Mouse (Mus musculus) kidney, postnatal 4 days (tissue): ENCODE results near the gene Dhrs7b.
"Not testable (repeated sequence)": the region's sequence is repeated elsewhere in the genome, so short reads cannot be mapped to it uniquely, and the experiment has no call there.

Experiments used
- DNase-seq, 2 experiments: peaks; one replicate each; pipeline ENCODE4 v3.0.0; 2021; ENCODE audit warnings: mixed read lengths in 2 of 2

The Dhrs7b gene

DNA sequence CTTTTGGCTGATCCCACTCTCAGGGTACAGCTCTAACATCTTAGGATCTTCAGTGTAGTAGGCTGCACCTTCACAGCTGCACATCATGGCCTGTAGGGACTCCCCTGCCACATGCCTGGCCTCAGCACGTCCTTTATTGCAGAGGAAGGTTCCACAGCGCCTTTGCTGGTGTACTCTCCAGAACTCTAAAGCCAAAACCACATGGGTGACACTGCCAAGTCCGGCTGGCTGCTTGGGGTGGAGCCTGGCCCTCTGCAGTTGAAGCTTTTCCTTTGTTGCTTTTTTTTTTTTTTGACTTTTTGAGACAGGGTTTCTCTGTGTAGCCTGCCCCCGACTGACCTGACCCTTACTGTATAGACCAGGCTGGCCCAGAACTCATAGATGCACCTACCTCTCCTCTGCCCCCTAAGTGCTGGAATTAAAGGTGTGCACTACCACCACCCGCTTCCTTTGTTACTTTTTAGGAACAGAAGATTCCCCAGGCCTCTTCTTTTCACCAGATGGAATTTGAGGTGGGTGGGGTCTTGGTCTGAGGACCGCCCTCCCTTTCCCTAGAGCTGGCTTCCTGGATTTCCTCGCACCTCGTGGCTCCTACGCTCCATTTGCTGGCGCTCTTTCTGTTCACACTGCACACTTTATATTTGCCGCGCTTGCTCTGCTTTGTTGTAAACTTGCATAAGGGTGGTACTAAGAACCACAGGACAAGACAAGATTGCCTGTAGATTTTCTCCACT lies 11.2 kb downstream of the Dhrs7b start:
- no peak for DNase-seq

DNA sequence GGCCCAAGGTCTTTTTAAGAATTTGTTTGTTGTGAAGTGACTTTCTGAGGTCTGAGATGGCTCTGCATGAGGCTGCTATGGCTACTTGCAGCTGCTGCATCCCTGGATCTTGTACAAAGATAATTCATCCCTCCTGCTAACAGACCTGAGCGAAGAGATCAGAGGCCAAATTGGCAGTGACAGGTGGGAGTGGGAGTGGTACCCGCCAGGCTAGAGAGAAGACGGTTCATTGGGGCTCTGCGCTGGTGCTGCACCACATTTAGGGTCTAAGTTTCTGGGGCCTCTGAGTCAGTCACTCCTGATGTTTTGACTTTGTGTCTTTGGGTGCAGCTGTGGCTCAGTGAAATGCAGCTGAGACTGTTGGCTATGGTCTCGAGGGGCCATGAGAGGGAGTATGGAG lies 13.0 kb downstream of the Dhrs7b start:
- no peak for DNase-seq

DNA sequence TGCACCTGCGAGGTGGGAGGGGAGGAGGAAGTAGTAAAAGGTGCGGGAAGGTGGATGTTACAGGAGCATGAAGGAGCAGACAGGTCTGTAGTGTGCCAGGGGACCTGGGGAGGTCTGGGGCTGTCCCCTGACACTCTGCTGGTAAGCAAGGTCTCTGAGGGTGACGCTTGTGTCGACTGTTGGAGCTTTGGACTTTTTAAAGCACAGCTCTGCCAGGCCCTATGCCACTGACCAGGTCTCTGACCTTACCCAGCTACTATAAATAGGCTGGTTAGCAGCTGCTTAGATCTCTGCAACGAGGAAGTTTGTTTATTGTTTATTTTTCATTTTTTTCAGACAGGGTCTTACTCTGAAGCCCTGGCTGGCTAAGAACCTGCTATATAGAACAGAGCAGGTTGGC lies 15.0 kb downstream of the Dhrs7b start:
- no peak for DNase-seq

DNA sequence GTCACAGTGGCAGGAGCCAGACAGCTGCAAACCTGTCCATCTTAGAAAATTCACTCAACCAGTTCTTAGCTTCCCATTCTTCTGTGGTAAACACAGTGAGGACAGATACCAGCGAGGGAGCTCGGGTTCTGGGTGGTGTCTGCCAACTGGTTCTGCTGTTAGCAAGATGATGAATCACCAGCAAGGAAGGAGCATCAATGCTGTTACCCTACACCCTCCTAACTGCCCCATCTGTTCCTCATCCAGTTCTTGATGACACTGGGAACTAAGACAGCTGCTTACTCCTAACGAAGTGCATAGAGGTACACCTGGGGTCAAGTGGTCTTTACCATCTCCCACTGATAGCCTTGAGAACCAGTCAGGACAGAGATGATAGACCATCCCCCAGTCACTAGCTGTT lies 26.2 kb downstream of the Dhrs7b start:
- DNase-seq, result no peak

DNA sequence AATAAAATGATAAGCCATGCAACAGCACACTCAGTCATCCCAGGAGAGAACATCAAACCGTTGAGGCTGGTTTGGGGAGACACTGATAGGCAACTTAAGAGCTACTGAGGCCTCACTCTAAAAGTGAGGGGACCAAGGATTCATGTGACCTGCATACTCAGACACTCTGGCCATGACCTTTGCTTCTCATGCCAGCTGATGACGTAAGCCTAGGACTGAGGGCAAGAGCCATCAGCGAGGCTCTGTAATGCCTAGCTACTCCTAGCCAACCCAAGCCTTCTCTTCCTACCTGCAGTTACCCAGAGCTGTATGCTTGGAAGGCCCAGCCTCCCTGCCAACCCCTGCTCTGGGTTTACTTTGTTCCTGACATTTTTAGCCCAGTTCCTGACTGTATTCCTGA lies 31.6 kb downstream of the Dhrs7b start:
- DNase-seq, result no peak

DNA sequence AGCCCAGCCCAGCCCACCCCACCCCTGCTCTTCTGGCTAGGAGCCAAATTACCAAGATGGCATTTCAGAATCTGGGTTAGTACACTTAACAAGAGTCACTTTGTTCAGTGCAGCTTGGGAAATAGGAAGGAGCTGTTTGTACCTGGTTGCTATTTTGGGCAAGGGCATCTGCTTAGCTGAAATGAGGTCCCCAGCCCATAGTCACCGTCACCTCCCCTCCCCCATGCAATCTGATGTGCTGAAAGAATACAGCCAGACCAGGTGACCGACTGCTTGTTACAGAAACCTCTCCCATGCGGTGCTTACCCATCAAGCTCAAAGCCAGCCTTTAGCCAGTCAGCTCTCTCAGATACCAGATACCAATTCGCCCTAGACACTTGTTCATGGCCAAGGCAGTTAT lies 32.8 kb downstream of the Dhrs7b start:
- no peak for DNase-seq

DNA sequence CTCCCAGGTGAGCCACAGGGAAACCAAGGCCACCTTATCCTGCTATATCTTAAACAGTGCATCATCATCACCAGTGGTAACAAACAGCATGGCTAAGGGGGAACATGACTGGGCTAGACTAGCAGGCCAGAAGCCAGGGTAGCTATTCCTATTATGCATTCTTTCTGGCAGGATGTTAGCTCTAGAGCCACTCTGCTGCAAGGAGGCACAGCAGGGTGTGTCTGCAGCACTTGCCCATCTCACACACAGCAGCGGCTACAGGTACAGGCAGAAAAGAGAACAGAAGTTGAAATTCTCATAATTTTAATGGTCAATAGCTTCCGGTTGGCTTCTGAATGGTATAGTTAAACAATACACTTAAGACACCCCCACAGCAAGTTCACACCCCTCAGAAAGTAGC lies 33.7 kb downstream of the Dhrs7b start:
- DNase-seq, result no peak

DNA sequence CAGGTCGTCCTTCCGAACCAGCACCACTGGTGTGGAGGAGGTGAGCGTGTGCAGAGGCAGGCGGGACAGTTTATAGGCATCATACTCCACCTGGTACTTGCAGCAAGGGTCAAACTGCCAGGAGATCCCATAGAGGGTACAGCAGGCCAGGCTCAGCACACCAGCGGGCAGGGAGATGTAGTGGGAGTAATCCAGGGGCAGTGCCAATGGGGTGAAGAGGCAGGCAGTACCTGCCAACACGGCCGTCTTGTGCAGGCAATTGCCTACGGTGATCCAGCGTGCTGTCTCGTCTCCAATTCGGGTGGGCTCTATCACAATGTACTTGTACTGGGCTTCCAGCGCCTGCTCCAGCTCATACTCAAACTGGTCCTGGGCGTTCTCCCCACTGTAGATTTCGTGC lies 34.5 kb downstream of the Dhrs7b start:
- no peak for DNase-seq

DNA sequence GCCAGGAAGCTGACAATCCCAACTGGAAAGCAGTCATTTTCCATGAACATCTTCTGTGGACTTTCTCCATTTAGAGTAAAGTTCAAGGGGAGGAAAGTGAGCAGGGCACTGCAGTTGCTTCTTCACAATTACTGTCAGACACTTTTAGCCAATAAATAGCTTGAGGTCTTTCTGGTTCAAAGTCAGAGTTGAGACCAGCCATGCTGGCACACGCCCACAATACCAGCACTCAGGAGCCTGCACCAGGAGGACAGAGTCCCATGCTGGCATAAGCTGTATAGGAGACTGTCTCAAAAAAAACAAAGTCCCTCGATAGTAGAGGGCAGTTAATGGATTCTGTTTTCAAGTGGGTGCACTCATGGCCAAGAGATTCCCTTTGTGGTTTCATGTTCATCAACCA lies 35.6 kb downstream of the Dhrs7b start:
- peak in 1 of 2 experiments; percentile 42 for DNase-seq

DNA sequence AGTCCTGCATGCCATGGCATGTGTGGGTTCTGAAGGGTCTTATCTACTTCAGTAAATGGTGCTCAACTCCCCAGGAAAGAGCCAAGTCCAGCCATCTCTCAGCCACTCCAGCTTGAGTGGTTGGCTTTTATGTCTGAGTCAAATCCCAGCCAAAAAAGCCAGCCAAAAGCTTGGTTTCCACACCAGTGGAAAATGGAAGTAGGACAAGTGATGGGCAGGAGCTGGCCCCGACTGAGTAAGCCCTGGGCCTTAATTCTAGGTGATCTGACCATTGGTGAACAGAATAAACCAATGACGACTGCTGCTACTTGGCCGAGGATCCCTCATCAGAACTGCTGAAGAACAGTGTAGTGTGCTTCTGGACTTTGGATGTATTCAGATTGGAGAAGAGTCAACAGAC lies 37.0 kb downstream of the Dhrs7b start:
- no peak for DNase-seq

DNA sequence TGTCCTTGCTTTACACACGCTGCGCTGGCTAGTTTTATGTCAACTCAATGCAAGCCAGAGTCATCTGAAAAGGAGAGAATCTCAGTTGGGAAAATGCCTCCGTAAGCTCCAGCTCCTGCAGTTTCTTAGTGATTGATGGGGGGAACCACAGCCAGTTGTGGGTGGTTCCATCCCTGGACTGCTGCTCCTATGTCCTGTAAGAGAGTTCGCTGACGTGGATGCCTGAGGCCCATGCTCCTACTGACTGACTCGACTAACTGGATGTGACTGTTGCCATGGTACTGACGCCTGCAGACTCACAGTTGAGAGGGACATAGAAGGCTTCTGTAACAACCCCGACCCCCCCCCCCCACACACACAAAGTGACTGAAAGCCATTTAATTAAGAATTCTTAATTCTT lies 37.5 kb downstream of the Dhrs7b start:
- peak; percentile 44 to 52 for DNase-seq

DNA sequence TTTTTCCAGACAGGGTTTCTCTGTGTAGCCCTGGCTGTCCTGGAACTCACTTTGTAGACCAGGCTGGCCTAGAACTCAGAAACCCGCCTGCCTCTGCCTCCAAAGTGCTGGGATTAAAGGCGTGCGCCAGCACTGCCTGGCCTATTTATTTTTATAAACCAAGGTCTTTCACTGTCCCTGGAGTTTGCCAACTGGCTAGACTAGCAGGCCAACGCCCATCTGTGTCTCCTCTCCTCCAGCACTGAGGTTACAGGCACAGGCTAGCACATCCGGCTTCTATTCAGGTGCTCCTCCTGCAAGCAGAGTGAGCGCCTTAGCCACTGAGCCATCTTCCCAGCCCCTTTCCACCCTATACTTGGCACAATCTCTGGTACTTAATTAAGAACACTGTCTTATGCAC lies 39.0 kb downstream of the Dhrs7b start:
- DNase-seq, result not testable (repeated sequence)

DNA sequence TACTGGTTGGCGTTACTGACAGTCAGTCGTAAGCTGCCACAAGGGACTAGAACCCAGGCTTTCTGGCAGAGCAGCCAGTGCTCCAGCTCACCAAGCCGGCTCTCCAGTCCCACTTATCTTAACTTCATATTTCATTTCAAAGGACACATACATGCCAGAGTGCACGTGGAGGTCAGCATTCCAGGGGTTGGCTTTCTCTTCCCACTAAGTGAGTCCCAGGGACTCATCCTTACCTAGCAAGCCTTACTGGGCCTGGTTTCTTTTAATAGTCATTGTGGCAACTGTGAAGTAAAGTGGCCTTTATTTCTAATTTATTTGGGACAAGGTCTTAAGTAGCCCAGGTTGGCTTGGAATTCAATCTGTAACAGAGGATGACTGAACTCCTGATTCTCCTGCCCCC lies 41.0 kb downstream of the Dhrs7b start:
- no peak for DNase-seq

DNA sequence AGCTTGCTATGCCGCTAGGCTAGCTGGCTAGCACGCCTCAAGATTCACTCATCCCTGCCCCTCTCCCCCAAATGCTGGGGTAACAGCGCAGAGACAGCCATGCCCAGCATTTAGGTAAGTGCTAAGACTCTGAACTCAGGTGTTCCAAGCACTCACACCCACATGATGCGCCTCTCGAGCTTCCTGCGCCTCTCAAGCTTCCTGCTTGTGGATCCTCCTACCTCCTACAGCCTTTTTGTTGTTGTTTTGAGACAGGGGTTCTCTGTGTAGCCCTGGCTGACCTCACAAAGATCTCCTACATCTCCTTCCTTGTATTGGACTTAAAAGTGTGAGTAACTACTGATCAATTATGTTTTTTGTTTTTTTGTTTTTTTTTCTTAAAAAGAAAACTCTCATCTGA lies 42.7 kb downstream of the Dhrs7b start:
- no peak for DNase-seq

DNA sequence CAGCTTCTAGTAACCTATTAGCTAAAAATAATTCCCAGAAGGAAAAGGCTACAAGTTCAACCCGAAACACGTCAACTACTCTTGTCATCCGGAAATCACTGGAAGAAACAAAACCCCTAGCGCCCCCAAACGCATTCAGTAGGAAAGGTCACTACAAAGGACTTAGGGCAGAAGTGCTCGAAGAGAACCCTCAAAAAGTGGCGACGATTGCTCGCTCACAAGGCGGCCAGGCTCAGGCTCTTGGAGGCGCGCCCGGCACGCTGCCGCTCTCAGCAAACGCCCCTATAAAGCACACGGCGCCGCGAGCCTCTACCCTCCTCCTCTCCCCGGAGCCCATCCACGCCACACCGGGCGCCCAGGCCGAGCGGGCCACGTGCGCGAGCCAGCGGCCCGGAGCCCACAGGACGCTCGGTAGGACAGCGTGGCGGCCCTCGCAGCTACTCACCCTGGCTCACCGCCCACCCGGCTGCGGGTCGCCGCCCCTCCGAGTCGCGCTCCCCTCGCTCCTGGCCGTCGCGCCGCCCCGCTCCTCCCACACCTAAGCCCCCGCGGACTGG lies 47.7 kb downstream of the Dhrs7b start:
- peak; percentile 75 to 84 for DNase-seq

DNA sequence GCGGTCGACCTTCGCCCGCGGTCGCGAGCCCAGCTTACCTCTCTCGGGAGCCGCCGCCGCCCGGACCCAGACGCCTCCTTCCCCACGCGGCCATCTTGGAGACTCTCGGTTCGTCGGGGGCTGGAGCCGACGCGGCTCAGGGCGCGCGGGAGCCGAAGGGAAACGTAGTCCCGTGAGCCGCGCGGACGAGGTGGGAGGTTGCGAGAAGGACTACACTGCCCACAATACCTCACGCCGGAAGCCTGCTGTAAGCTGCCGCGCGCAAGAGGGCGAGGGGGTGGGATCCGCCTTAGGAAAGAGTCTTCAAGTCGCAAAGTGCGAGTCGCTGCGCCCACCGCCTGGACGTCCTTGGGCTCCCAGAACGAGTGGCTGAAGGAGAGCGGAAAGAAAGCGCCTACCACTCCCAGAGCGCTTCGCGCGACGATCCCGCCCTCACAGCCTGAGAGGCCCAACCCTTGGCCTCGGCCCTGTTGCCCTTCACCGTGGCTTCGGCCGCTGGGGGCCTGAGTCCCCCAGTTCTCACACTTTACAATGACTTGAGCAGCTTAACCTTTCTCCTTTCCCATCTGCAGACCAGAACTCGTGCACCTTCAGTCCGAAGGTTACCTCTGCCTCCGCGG lies 48.4 kb downstream of the Dhrs7b start, which contains the start of gene Tmem11:
Gene Tmem11, minus strand, starts transcription at position 598 of the 620 bp plus-strand sequence.
- peak; percentile 96 to 98 for DNase-seq

DNA sequence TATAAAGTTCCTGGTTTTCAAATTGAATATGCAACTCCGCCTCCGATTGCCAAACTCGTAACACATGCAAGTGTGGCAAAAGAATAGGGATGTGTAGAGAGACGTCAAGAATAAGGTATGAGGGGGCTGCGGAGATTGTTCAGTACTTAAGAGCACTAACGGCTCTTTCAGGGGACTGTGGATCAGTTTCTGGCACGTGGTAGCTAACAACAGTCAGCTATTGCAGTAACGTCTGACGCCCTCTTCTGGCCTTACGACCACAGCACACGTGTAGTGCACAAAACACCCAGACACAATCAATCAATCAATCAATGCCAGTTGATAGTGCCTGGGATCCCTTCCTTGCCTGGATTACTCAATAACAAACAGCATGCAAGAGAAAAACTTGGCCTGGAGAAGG lies 49.0 kb downstream of the Dhrs7b start:
- DNase-seq, result peak; percentile 58 to 76

DNA sequence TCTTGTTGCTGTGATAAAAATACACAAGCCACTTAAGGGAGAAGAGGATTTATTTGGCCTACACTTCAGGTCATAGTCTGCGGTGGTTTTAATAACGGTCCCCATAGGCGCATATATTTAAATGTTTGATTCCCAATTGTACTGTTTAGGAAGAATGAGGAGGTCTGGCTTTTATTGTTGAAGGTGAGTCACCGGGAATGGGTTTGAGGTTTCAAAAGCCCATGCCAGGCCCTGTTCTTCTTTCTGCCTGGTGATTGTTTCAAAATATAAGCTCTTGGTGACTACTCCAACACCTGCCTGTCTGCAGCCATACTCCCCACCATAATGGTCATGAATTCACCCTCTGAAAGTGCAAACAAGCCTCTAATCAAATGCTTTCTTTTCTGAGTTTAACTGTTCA lies 50.1 kb downstream of the Dhrs7b start:
- DNase-seq, result no peak

DNA sequence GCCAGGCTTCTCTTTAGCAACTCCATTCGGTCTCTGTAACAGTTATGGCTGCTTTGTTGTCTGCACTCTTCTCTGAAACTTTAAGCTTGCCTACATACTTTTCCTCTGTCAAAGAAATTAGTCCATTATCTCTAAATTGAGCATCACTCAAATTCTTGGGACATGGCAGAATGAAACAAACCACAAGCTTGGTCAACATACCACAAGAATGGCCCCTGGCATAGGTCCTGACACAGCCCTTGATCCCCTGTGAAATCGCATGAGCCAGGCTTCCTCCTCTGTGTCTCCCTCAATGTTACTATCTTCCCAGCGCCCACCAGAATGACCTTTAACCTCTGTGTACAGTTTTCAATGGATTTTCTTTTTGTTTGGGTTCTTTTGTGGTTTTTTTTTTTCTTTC lies 52.0 kb downstream of the Dhrs7b start:
- no peak for DNase-seq

DNA sequence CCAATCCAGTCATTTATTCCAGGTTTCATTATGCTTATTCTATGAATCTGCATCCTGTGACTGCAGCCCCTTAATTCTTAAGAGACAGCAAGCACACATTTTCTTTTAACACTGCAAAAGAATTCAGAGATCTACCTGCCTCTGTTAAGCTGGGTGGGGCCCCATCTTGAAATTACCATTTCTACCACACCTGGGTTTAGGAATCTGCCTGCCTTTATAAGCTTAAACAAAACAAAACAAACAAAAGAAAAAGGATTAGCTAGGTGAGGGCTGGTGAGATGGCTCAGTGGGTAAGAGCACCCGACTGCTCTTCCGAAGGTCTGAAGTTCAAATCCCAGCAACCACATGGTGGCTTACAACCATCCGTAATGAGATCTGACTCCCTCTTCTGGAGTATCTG lies 56.6 kb downstream of the Dhrs7b start:
- DNase-seq, result not testable (repeated sequence)

DNA sequence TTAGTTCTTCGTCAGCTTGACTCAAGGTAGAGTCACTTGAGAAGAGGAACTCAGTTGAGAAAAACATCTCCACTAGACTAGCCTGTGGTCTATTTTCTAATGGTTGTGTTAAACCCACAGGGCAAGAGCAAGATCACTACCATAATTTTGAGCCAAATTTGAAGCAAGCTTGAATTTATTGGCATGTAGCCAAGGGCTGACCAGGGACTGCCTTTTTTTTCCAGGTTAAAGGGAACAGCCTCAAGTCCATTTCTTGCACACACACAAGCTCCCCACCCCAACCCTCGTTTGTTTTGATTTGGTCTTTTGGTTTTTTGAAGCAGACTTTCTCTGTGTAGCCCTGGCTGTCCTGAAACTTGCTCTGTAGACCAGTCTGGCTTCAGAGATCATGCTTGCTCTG lies 59.4 kb downstream of the Dhrs7b start:
- no peak for DNase-seq

DNA sequence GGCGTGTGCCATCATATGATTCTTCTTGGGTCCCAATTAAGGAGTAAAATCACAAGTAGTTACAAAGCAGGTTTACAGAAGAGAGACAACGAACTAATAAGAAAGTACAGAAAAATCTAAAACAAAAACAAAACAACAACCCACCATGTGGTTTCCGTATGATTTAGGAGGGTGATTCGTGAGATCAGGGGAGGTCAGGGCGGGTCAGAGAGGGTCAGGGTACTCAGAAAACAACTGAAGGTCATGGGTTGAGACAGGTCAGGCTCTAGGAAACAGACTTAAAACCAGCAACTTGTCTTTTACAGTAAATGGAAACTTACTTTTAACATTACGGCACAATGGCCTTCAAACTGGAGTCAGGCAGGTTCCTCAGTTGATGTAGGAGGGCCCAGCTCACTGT lies 59.9 kb downstream of the Dhrs7b start:
- peak; percentile 32 to 40 for DNase-seq

DNA sequence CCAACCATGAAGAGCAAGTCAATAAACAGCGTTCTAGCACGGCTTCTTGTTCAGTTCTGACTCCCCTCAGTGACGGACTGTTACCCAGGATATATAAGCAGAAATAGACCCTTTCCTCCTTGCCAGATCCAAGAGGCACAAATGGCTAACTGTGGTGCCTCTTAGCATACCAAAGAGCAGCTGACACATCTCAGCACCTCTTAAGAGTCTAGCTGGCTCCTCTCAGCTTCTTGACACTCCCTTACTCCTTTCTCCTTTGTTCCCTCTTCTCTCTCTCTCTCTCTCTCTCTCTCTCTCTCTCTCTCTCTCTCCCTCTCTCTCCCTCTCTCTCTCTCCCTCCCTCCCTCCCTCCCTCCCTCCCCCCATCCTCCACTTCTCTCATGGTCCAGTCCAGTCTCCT lies 60.3 kb downstream of the Dhrs7b start:
- no peak for DNase-seq

DNA sequence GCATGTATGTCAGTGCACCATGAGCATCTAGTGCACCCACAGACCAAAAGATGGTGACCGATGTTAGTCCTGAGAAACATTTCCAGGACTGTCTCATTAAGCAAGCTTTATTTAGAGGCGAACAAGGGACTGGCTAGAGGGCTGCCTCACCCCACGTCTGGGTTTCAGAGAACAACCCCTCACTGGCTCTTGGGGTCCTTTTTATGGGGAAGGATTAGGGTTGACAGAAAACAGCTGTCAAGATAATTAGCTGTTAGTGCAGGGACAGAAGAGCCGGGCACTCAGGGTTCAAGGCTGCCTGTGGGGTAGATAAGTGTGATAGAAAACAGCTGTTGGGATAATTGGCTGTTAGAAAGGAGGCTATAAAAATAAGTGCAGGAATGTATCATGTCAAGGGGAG lies 65.5 kb downstream of the Dhrs7b start:
- peak; percentile 30 to 45 for DNase-seq

DNA sequence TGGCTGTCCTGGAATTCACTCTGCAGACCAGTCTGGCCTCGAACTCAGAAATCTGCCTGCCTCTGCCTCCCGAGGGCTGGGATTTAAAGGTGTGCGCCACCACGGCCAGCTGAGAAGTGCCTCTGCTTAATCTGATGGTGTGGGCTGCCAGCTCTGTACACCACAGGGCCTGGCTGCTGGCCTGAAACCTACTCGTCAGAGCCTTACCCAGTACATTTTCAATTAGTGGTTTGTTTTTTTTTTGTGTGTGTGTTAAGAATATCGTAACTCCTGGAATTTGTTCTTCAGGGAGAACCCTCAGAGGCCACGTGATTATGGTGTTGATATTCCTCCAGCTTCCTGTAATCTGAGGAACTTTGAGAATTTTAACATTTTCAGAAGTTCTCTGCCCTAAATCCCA lies 71.6 kb downstream of the Dhrs7b start:
- DNase-seq, result no peak
